Comparison of ENCODE assay signal across 8 mouse cellular contexts in the genomic region with DNA sequence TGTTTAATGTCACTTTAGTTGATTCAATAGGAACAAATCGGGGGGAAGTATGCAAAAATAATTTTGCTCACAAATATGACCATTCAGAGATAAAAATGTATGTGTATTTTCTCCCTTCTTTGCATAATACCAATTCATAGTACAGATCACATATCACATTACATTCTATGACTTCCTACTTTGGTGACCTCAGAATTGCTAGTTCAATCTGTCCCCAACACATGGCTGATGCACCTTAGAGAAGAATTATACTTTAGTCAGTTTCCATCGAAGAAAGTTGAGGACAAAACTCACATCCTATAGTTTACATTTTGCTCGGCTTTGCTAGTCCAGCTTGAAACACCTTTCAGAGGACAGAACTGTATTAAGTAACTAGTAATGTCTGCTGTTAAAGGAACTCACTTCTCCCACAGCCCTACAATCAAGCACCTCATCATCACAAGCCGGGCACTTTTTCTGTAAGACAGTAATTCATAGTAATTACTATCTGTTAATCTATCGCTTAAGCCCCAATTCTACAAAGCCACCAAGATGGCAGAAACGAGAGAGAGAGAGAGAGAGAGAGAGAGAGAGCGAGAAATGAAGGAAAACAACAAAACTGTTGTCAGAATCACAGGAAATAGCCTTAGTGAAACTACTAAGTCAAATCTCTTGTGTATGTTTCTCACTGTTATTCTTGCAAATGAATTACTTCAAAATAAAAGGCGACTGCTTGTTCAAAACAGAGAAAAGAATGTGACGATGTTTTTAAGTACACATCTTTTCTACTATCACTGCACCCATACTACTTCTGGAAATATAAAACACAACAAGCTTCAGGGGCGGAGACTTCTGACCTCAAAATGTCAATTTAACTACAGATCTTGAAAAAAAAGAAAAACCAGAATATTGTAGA. TPM values are rescaled to one million over a fixed set of nuclear protein-coding genes. Genes with fewer than 3 reads are reported as not detected.
DNase-seq lines count a peak whose midpoint lies in the region; ATAC-seq and TF ChIP-seq lines count a peak whose summit lies in the region.

No protein-coding gene starts in this region.

- ATAC-seq in heart, embryonic 13.5 days (ENCODE audit: extremely low read depth, insufficient number of reproducible peaks, low FRiP score, low TSS enrichment): no peak
- peak; percentile 27 for ATAC-seq in CD4-positive, CD25-positive, alpha-beta regulatory T cell, adult 4 months
- no peak for ATAC-seq in forebrain, embryonic 14.5 days
- ATAC-seq in liver, postnatal 0 days: no peak
- ATAC-seq in granulocyte monocyte progenitor cell, adult 5-6 weeks (replicated peaks; ENCODE audit: poor library complexity, severe bottlenecking): no peak

- H3K4me2 ChIP-seq in heart, embryonic 13.5 days: peak overlapping the region; percentile 84
- peak overlapping the region; percentile 90 for H3K4me2 ChIP-seq in forebrain, embryonic 14.5 days (ENCODE audit: low read length)
- H3K4me2 ChIP-seq in liver, postnatal 0 days (ENCODE audit: low read depth, low read length): peak overlapping the region; percentile 95

- DNase-seq in heart, adult 11 months: no peak
- no peak for DNase-seq in forebrain, embryonic 14.5 days (ENCODE audit: low spot score)
- no peak for DNase-seq in liver, postnatal 0 days
- DNase-seq in urinary bladder, postnatal 14 days (ENCODE audit: low spot score): no peak
- DNase-seq in kidney, adult 8-10 months: no peak

- H3K4me1 ChIP-seq in heart, embryonic 13.5 days: peaks cover 22% of the 10 kb centered on the region
- peaks cover 4% of the 10 kb centered on the region; the same call in 1 of the 2 replicates for H3K4me1 ChIP-seq in forebrain, embryonic 14.5 days (ENCODE audit: control insufficient read depth, insufficient read depth, low read length)
- H3K4me1 ChIP-seq in liver, postnatal 0 days (ENCODE audit: insufficient read depth): peaks cover 13% of the 10 kb centered on the region

- H3K27me3 ChIP-seq in heart, embryonic 13.5 days (replicated peaks): no peaks in the 10 kb centered on the region
- H3K27me3 ChIP-seq in forebrain, embryonic 14.5 days (replicated peaks; ENCODE audit: control insufficient read depth, insufficient read depth, low read length): no peaks in the 10 kb centered on the region
- H3K27me3 ChIP-seq in liver, postnatal 0 days (ENCODE audit: insufficient read depth, low read length): no peaks in the 10 kb centered on the region

- peak overlapping the region; percentile 96 for H3K27ac ChIP-seq in heart, embryonic 13.5 days (replicated peaks)
- H3K27ac ChIP-seq in forebrain, embryonic 14.5 days (ENCODE audit: low read depth, low read length): no peak overlapping the region
- peak overlapping the region; percentile 96; the same call in 1 of the 2 replicates for H3K27ac ChIP-seq in liver, postnatal 0 days (ENCODE audit: low read depth)

- TF ChIP-seq CTCF in liver, postnatal 0 days (IDR thresholded peaks at IDR 0.05; ENCODE audit: low read depth): no peak

- H3K36me3 ChIP-seq in heart, embryonic 13.5 days: peaks cover 8% of the 10 kb centered on the region
- no peaks in the 10 kb centered on the region for H3K36me3 ChIP-seq in forebrain, embryonic 14.5 days (ENCODE audit: control insufficient read depth, insufficient read depth, low read length)
- H3K36me3 ChIP-seq in liver, postnatal 0 days (replicated peaks; ENCODE audit: insufficient read depth, low read length): no peaks in the 10 kb centered on the region

- H3K4me3 ChIP-seq in heart, embryonic 13.5 days: peak overlapping the region; percentile 88
- H3K4me3 ChIP-seq in forebrain, embryonic 14.5 days (ENCODE audit: low read depth, low read length): peak overlapping the region; percentile 72
- H3K4me3 ChIP-seq in liver, postnatal 0 days (ENCODE audit: low read depth, low read length): peak overlapping the region; percentile 89

- no peaks in the 10 kb centered on the region for H3K9me3 ChIP-seq in heart, embryonic 13.5 days
- no peaks in the 10 kb centered on the region for H3K9me3 ChIP-seq in forebrain, embryonic 14.5 days (replicated peaks; ENCODE audit: control insufficient read depth, low read length)
- H3K9me3 ChIP-seq in liver, postnatal 0 days (ENCODE audit: low read length): no peaks in the 10 kb centered on the region

- TF ChIP-seq EP300 in liver, postnatal 0 days (IDR thresholded peaks at IDR 0.05; ENCODE audit: low read depth): no peak

- 48% methylated on average over 10 of the region's 10 CpGs for WGBS in heart, embryonic 13.5 days
- WGBS in forebrain, embryonic 14.5 days: 57% methylated on average over 10 of the region's 10 CpGs
- 37% methylated on average over 10 of the region's 10 CpGs for WGBS in liver, postnatal 0 days (ENCODE audit: insufficient replicate concordance)

- H3K9ac ChIP-seq in heart, embryonic 13.5 days: peak overlapping the region; percentile 93
- peak overlapping the region; percentile 80 for H3K9ac ChIP-seq in forebrain, embryonic 14.5 days (ENCODE audit: low read length)
- H3K9ac ChIP-seq in liver, postnatal 0 days (replicated peaks): peak overlapping the region; percentile 93

RNA-seq across cellular contexts. Expression of a gene that starts 1.2 kb away (rescaled TPM):
- 24.9 and 26.8 TPM in 2 replicates for polyA plus RNA-seq in heart, embryonic 13.5 days (2015; fragmentation: Nextera tagmentation; extraction: Ambion mirVana)
- 10 to 100 TPM; 44.6 to 52.4 TPM for polyA plus RNA-seq in CD4-positive, CD25-positive, alpha-beta regulatory T cell, adult 4 months (2017; shearing (Covaris generic))
- polyA plus RNA-seq in forebrain, embryonic 14.5 days (2014; fragmentation: Nextera tagmentation; extraction: Ambion mirVana): 22.1 and 25.1 TPM in 2 replicates
- polyA plus RNA-seq in liver, postnatal 0 days (2015; fragmentation: Nextera tagmentation; extraction: Ambion mirVana): 7.9 TPM in 2 replicates
- 39.3 and 45.3 TPM in 2 replicates for total RNA-seq in granulocyte monocyte progenitor cell, adult 5-6 weeks (2014; fragmentation: Nextera tagmentation)
- total RNA-seq in granulocyte monocyte progenitor cell, adult 5-6 weeks (2017): 18.1 and 18.9 TPM in 2 replicates

RNA-seq across cellular contexts. Expression of a gene that starts 18.8 kb away (rescaled TPM):
- polyA plus RNA-seq in heart, embryonic 13.5 days (2015; fragmentation: Nextera tagmentation; extraction: Ambion mirVana): 0.47 and 0.97 TPM in 2 replicates
- polyA plus RNA-seq in CD4-positive, CD25-positive, alpha-beta regulatory T cell, adult 4 months (2017; shearing (Covaris generic)): 1 to 10 TPM; 1.2 to 1.8 TPM
- 0.50 and 0.89 TPM in 2 replicates for polyA plus RNA-seq in forebrain, embryonic 14.5 days (2014; fragmentation: Nextera tagmentation; extraction: Ambion mirVana)
- 0.13 TPM in 1 of 2 replicates, not detected in the other for polyA plus RNA-seq in liver, postnatal 0 days (2015; fragmentation: Nextera tagmentation; extraction: Ambion mirVana)
- not detected in 2 replicates for total RNA-seq in granulocyte monocyte progenitor cell, adult 5-6 weeks (2014; fragmentation: Nextera tagmentation)
- not detected in 2 replicates for total RNA-seq in granulocyte monocyte progenitor cell, adult 5-6 weeks (2017)

RNA-seq across cellular contexts. Expression of a gene that starts 44.8 kb away (rescaled TPM):
- 51.9 and 53.3 TPM in 2 replicates for polyA plus RNA-seq in heart, embryonic 13.5 days (2015; fragmentation: Nextera tagmentation; extraction: Ambion mirVana)
- 100 to 1,000 TPM in 1 of 2 experiments, 10 to 100 TPM in 1; 96.0 to 101 TPM for polyA plus RNA-seq in CD4-positive, CD25-positive, alpha-beta regulatory T cell, adult 4 months (2017; shearing (Covaris generic))
- polyA plus RNA-seq in forebrain, embryonic 14.5 days (2014; fragmentation: Nextera tagmentation; extraction: Ambion mirVana): 139 and 157 TPM in 2 replicates
- 25.6 and 27.3 TPM in 2 replicates for polyA plus RNA-seq in liver, postnatal 0 days (2015; fragmentation: Nextera tagmentation; extraction: Ambion mirVana)
- 231 and 250 TPM in 2 replicates for total RNA-seq in granulocyte monocyte progenitor cell, adult 5-6 weeks (2014; fragmentation: Nextera tagmentation)
- total RNA-seq in granulocyte monocyte progenitor cell, adult 5-6 weeks (2017): 274 and 276 TPM in 2 replicates
